Mouse (Mus musculus) liver, adult 10 weeks (tissue): ENCODE results near the gene Pmm1. TPM values are rescaled to one million over a fixed set of nuclear protein-coding genes. Genes with fewer than 3 reads are reported as not detected.

Experiments
- polyA plus RNA-seq: library from polyadenylated mRNA; stranded (reverse); fragments of 350-450 nt; fragmentation: Illumina TruSeq; extraction: RNeasy Lipid Tissue Mini Kit (QIAGEN cat#74804); gene quantifications from one replicate; pipeline ENCODE4 v1.2.3, GENCODE M21; 2014; ENCODE audit warnings: low read depth, low replicate concordance

Gene Pmm1
- not detected for polyA plus RNA-seq

DNA sequence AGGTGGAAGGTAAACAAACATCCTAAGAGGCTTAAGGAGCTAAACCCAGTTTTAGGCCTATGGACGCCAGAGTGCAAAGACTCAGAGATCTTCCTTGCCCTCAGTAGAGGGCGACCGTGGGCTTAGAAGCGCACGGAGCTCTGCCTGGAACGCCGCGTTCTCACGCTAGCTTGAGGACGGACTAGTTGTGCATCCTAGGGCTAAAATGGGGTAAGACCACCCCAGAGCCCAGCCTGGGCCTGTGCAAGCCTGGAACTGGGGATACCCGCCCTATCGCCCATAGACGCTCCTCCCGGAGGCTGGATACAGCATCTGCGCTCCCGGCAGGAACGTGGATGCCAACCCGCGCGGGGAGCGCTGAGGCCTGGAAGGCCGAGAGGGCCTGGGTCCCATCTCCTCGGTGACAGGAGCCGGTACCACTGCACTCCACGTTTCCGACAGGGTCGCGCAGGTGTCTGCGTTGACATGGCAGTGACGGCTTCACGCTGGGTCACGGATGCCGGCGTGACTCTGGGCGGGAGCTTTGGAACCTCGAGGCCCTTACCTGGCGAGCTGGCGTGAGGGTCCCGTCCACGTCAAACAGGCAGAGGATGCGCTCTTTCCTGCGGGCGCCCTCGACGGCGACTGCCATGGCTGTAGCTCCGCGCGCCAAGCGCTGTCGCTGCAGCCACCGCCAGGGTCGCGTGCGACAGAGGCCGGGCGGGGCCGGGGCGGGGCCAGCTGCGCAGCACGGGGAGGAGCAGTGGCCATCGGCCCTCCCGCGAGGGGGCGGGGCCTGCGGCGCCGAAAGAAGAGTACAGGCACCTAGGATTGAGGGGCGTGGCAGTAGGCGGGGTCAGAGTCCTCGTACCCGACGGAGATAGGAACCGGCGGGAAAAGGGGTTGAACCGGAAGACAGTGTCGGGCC lies at the start of gene Pmm1:
Gene Pmm1 (minus strand): TSS at position 760 of the 907 bp plus-strand sequence.

GRCm38 (mm10) chr15:81987646-81988045 lies 26.9 kb upstream of the Pmm1 start, which contains the start of gene Xrcc6:
Xrcc6 (plus strand) TSS chr15:81987835.

DNA sequence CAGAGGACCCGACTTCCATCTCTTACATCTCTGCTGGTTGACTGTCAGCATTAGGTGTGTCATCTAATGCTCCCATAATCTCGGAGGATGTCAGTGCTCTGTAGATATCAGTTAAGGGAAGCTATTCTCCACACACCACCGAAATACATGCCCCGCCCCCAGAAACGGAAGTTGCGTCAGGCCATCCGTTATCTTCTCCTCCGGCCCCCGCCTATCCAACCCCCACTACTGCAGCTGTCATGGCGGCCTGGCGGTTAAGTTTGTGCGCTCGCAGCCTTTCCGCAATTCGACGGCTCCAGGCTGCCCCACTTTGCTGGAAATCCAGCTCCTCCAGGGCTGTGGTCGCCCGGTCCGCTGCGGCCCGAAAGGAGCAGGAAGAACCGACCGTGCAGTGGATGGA lies 19.6 kb upstream of the Pmm1 start, which contains the start of gene 1700029P11Rik:
Gene 1700029P11Rik (plus strand): TSS at position 220 of the 400 bp plus-strand sequence.

DNA sequence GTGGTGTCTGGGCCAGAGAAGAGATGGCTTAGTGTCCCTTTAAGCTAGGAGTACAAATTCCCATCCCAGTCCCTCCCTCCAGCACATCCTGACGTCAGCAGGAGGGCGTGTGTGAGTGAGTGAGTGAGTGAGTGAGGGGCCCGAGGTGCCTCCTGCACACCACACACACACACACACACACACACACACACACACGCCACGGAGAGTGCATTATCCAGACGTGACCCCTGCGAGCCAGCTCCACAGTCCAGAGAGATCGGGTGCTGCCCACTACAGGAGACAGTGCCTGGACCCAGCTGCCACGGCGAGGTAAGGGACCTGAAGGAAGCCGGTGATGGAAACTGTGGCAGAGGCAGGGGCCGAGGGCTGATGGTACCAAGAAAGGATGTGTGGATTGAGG lies 24.1 kb downstream of the Pmm1 start, which contains the start of gene Csdc2:
Gene Csdc2 (plus strand): TSS at position 81 of the 400 bp plus-strand sequence.

GRCm38 (mm10) chr15:81925760-81926445 lies 34.8 kb downstream of the Pmm1 start, which contains the start of gene Polr3h:
Polr3h (minus strand) TSS chr15:81926240.

Other genes starting within 250 kb of the Pmm1 start
- gene Zc3h7b, start 215.9 kb downstream of the Pmm1 start, polyA plus RNA-seq = 5.0 TPM
- 5.5 TPM for gene Rangap1, start 215.4 kb downstream of the Pmm1 start, polyA plus RNA-seq
- gene Tef, start 158.5 kb downstream of the Pmm1 start, polyA plus RNA-seq = 22.9 TPM
- gene Tob2, start 102.1 kb downstream of the Pmm1 start, polyA plus RNA-seq = 7.5 TPM
- gene Phf5a, start 89.0 kb downstream of the Pmm1 start, polyA plus RNA-seq = 15.0 TPM
- 36.3 TPM for gene Aco2, start 88.6 kb downstream of the Pmm1 start, polyA plus RNA-seq
- 0.64 TPM for gene Polr3h, start 34.7 kb downstream of the Pmm1 start, polyA plus RNA-seq
- gene Csdc2, start 24.2 kb downstream of the Pmm1 start, polyA plus RNA-seq = not detected
- not detected for gene 1700029P11Rik, start 19.6 kb upstream of the Pmm1 start, polyA plus RNA-seq
- gene Xrcc6, start 26.9 kb upstream of the Pmm1 start, polyA plus RNA-seq = 50.5 TPM
- gene Desi1, start 72.9 kb upstream of the Pmm1 start, polyA plus RNA-seq = 14.6 TPM
- gene Snu13, start 86.7 kb upstream of the Pmm1 start, polyA plus RNA-seq = 117 TPM
- gene 4930407I10Rik, start 98.2 kb upstream of the Pmm1 start, polyA plus RNA-seq = not detected
- gene Mei1, start 109.1 kb upstream of the Pmm1 start, polyA plus RNA-seq = not detected
- gene Ccdc134, start 167.0 kb upstream of the Pmm1 start, polyA plus RNA-seq = 1.1 TPM
- gene Srebf2, start 186.3 kb upstream of the Pmm1 start, polyA plus RNA-seq = 7.5 TPM